ENCODE assay signal across 9 mouse cellular contexts in genomic region chr7:83580946-83581345, GRCm38 (mm10).
DNase-seq lines count a peak whose midpoint lies in the region.
"Had no signal": no experiment of that assay in that cellular context is flagged by ENCODE, and none has a peak within 500 bp of the region (broad histone marks: within the 10 kb centered on the region; RNA-seq: fewer than 3 reads in every experiment).

No protein-coding gene starts in this region.

- DNase-seq in embryo, embryonic 10 days (ENCODE audit: low spot score), result peak; percentile 40
- no peak for DNase-seq in embryo, embryonic 9.5 days (ENCODE audit: extremely low spot score)
- peak; percentile 24 for DNase-seq in layer of hippocampus, adult 11-12 months (ENCODE audit: low spot score)
- no peak for DNase-seq in layer of hippocampus, adult 9-10 months (ENCODE audit: low spot score)
- peak; percentile 73 for DNase-seq in brain, adult 2 months (ENCODE audit: low read depth, low spot score)
- DNase-seq in lung, postnatal 36 days, result peak; percentile 20
- no peak for DNase-seq in cerebellum, adult 11-12 months
- DNase-seq in right cerebral cortex, postnatal 14 days, result no peak
- DNase-seq: B cell, adult 2 months had no signal

Comparison
In these comparisons a context has a peak if more than half of its experiments do, and no peak if none do; other contexts are left out.
1. DNase-seq: peak in embryo, embryonic 10 days (single experiment), layer of hippocampus, adult 11-12 months (single experiment), brain, adult 2 months (single experiment) and lung, postnatal 36 days (single experiment); none in embryo, embryonic 9.5 days (single experiment), layer of hippocampus, adult 9-10 months (single experiment), cerebellum, adult 11-12 months (single experiment) and right cerebral cortex, postnatal 14 days (single experiment).